Mouse (Mus musculus) adrenal gland (tissue): ENCODE results near the gene Uba2.

Source experiments
- intact Hi-C: fragments of 180-260 bp; cut with DNase I; formaldehyde crosslinking; loops from one replicate; pipeline ENCODE4 v1.15.1; 2025

The Uba2 gene

GRCm38 (mm10) chr7:34100002-34100401 lies 69.4 kb downstream of the Uba2 start:
- intact Hi-C loops, result no loop called here

GRCm38 (mm10) chr7:34094911-34095481 lies 74.4 kb downstream of the Uba2 start, which contains the start of gene Scgb1b30:
Scgb1b30 (plus strand) TSS chr7:34095431.
- intact Hi-C loops, result no loop called here
